Mouse (Mus musculus) hindbrain, embryonic 13.5 days (tissue): ENCODE data around the gene Dhx40. TPM values are rescaled to one million over a fixed set of nuclear protein-coding genes. Genes with fewer than 3 reads are reported as not detected.
"Not testable (repeated sequence)": the region's sequence is repeated elsewhere in the genome, so short reads cannot be mapped to it uniquely, and the experiment has no call there.

Source experiments
- ATAC-seq: fragments of 200-750 bp; cut with Nextera tagmentation; 2 replicates; pipeline ENCODE4 v1.8.0; 2017; ENCODE audit warnings: moderate TSS enrichment; ENCODE audit not compliant: low FRiP score
- H3K27ac ChIP-seq: fragments of 300-500 bp; sonication (generic); 2 replicates; pipeline ENCODE4 v1.5.1; 2015; ENCODE audit warnings: inconsistent platforms, mild to moderate bottlenecking, moderate library complexity
- H3K27me3 ChIP-seq: fragments of 300-500 bp; sonication (generic); 2 replicates; pipeline ENCODE4 v1.6.1; 2015; ENCODE audit warnings: mild to moderate bottlenecking, inconsistent platforms
- H3K36me3 ChIP-seq: fragments of 300-500 bp; sonication (generic); 2 replicates; pipeline ENCODE4 v1.6.1; 2015; ENCODE audit warnings: mild to moderate bottlenecking, inconsistent platforms
- H3K4me1 ChIP-seq: fragments of 300-500 bp; sonication (generic); replicated peaks from 2 replicates; pipeline ENCODE4 v1.6.1; 2015; ENCODE audit warnings: inconsistent platforms
- H3K4me2 ChIP-seq: fragments of 300-500 bp; sonication (generic); 2 replicates; pipeline ENCODE4 v1.6.1; 2015; ENCODE audit warnings: inconsistent platforms, mild to moderate bottlenecking, moderate library complexity
- H3K4me3 ChIP-seq: fragments of 300-500 bp; sonication (generic); 2 replicates; pipeline ENCODE4 v1.5.1; 2015; ENCODE audit warnings: mild to moderate bottlenecking, inconsistent platforms
- H3K9ac ChIP-seq: fragments of 300-500 bp; sonication (generic); 2 replicates; pipeline ENCODE4 v1.6.1; 2015; ENCODE audit warnings: mild to moderate bottlenecking, inconsistent platforms
- H3K9me3 ChIP-seq: fragments of 300-500 bp; sonication (generic); 2 replicates; pipeline ENCODE4 v1.6.1; 2016; ENCODE audit warnings: inconsistent platforms
- WGBS: fragments of 180-500 bp; shearing (Covaris S2); methylation state at CpG from one replicate; pipeline ENCODE4 v1.1.7; 2015; 5-methylcytosine and 5-hydroxymethylcytosine counted together
- polyA plus RNA-seq: library from polyadenylated mRNA; unstranded; fragments of >200 nt; fragmentation: Nextera tagmentation; extraction: Ambion mirVana; gene quantifications from 2 replicates; pipeline ENCODE4 v1.2.1, GENCODE M21; 2015

Gene Dhx40
- polyA plus RNA-seq, 1 experiment from 2014 or later: 27.3 TPM

DNA sequence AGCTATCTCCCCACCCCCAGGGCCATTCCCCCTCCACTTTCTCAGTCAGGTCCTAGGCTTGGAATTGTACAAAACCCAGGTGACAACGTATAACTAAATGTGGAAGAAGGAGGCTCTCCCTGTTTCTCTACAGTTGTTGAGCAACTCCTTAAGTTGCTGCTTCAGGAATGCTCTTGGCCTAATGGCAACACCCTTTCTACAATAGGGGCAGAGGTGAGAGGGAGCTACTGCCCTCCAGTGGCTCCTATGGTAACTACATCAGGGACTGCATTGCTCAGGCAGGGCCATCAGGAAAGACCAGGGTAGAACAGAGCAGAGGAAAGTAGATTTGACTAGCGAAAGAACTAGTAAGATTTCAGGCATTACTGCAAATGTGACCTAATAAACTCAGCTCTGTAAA lies 28.8 kb upstream of the Dhx40 start:
- peaks cover 19% of the 10 kb centered on the region for H3K4me1 ChIP-seq
- no peaks in the 10 kb centered on the region for H3K9me3 ChIP-seq
- H3K9ac ChIP-seq: no peak overlapping the region
- H3K27ac ChIP-seq: no peak overlapping the region
- H3K36me3 ChIP-seq: no peaks in the 10 kb centered on the region
- no peak overlapping the region for H3K4me3 ChIP-seq
- no peaks in the 10 kb centered on the region for H3K27me3 ChIP-seq
- ATAC-seq: no peak
- 49% methylated on average over 2 of the region's 2 CpGs for WGBS
- no peak overlapping the region for H3K4me2 ChIP-seq

DNA sequence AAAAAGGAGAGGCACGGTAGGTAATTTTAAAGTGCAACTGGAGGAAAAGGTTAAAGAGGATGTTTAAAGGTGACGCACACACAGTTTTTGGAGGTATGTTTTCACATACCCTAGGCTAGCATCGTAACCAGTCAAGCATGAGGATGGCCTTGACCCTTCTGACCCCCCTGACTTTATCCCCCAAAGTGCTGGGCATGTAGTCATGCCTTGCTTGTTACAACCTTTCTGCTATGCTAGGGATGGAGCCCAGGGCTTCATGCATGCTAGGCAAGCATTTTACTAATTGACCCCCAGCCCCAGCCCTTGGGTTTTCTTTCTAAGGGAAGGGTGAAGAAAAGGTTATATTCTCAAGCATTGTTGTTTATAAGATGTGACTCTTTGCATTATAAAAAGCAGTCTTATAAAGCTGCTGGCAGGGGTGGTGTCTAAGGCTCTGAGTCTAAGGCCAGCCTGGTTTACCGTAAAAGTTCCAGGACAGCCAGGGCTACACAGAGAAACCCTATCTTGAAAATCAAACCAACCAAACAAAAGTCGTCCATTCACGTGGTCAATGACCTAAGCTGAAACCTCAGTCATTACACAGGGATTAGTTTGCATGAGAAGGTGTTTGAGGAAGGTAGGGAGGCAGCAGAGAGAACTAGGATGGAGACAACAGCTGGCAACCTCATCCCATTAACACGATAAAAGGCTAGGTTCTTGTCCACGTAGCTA lies 27.2 kb upstream of the Dhx40 start:
- Histone ChIP-seq H3K36me3 (no peaks in the 10 kb centered on the region), H3K9me3 (no peaks in the 10 kb centered on the region), H3K27ac (no peak overlapping the region), H3K4me3 (no peak overlapping the region), H3K27me3 (no peaks in the 10 kb centered on the region), H3K4me2 (no peak overlapping the region), H3K4me1 (peaks cover 7% of the 10 kb centered on the region), H3K9ac (no peak overlapping the region)
- no peak for ATAC-seq
- WGBS: 50% methylated on average over 8 of the region's 8 CpGs

DNA sequence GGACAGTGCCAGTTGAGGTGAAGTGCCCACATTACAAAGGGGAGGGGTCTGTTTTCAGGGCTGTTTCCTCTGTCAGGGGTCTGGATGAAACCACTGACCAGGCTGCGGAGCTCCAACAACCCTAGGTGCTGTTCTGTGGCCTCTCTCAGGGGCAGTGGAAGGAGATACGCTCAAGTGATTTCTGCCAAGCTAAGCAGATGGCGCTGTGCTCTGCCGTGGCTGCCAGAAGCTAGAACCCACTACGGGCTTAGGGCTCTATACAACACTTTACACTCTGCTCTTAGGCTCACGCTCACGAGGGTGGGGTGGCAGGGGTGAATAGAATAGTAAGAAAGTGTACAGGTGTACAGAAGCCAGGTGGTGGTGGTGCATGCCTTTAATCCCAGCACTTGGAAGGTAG lies 26.5 kb upstream of the Dhx40 start:
- H3K36me3 ChIP-seq: no peaks in the 10 kb centered on the region
- H3K27ac ChIP-seq: no peak overlapping the region
- no peak overlapping the region for H3K4me3 ChIP-seq
- no peaks in the 10 kb centered on the region for H3K9me3 ChIP-seq
- ATAC-seq: no peak
- no peak overlapping the region for H3K4me2 ChIP-seq
- no peaks in the 10 kb centered on the region for H3K27me3 ChIP-seq
- H3K4me1 ChIP-seq: no peaks in the 10 kb centered on the region
- no peak overlapping the region for H3K9ac ChIP-seq
- 76% methylated on average over 7 of the region's 7 CpGs for WGBS

DNA sequence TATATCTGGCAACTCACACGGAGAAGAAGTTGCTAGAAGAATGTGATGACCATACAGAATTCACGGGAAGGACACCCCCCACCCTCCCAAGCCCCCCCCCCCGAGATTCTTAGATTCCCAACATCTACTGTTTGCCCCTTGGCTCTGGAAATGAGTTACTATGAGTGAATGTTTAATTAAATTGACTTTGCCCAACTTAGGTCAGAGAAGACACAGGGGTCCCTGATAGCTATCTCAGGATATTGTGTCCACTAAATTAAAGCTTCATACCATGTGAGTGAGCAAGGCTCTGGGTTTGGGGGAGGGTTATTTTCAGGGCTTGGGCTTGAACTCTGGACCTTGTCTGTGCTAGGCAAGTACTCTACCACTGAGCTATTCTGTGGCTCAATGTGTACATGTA lies 25.6 kb upstream of the Dhx40 start:
- no peak for ATAC-seq
- no peaks in the 10 kb centered on the region for H3K27me3 ChIP-seq
- no peak overlapping the region for H3K4me2 ChIP-seq
- H3K9me3 ChIP-seq: no peaks in the 10 kb centered on the region
- no peaks in the 10 kb centered on the region for H3K4me1 ChIP-seq
- no peak overlapping the region for H3K4me3 ChIP-seq
- no peak overlapping the region for H3K9ac ChIP-seq
- H3K27ac ChIP-seq: no peak overlapping the region
- WGBS: 73% methylated on average over 3 of the region's 3 CpGs
- H3K36me3 ChIP-seq: no peaks in the 10 kb centered on the region

DNA sequence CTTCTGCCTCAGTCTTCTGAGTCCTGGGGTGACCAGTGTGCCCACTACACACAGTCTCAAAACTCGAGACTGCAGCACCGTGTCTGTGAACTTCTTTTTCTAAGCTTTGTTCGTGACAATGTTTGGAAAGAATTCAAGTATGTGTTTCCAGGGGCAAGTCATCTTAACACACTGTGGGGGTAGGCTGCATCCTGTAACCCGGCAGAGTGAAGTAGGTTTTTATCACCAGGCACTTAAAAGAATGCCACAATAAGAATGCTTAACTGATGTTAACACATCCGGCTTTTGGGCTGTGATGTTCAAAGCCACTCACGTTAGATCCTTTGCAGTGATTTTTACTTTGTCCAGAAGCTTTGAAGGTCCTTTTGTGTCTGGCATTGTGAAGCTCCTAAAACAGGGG lies 20.9 kb upstream of the Dhx40 start:
- no peak overlapping the region for H3K4me2 ChIP-seq
- H3K9me3 ChIP-seq: no peaks in the 10 kb centered on the region
- ATAC-seq: no peak
- H3K36me3 ChIP-seq: no peaks in the 10 kb centered on the region
- no peak overlapping the region for H3K9ac ChIP-seq
- no peaks in the 10 kb centered on the region for H3K4me1 ChIP-seq
- H3K27me3 ChIP-seq: no peaks in the 10 kb centered on the region
- WGBS: 71% methylated on average over 6 of the region's 6 CpGs
- no peak overlapping the region for H3K4me3 ChIP-seq
- no peak overlapping the region for H3K27ac ChIP-seq

DNA sequence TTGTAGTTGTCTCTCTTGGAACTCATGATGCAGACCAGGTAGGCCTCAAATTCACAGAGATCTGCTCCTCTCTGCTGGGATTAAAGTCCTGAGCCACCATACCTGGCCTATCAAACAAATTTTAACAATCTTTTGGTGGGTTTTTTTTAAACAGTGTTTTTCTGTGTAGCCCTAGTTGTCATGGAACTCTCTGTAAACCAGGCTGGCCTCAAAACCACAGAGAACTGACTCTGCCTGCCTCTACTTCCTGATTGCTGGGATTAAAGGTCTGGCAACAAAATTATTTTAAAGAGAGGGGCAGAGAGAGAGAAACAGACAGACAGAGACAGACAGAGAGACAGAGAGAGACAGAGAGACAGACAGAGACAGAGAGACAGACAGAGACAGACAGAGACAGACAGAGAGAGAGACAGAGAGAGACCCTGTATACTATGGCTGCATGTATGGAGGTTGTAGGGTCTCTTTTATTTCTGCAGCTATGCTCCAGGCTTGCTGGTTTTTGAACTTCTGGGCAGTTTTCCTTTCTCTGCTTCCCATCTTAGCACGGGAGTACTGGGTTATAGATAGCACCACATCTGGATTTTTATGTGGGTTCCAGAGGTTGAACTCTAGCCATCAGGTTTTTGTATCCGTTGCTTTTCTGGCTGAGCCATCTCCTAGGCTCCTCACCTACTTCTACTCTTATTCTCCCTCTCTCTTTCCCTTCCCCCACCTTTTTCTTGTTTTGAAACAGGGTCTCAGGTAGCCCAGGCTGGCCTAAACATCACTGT lies 20.1 kb upstream of the Dhx40 start:
- no peak for ATAC-seq
- WGBS: 81% methylated on average over 2 of the region's 2 CpGs
- H3K36me3 ChIP-seq: no peaks in the 10 kb centered on the region
- no peaks in the 10 kb centered on the region for H3K4me1 ChIP-seq
- H3K9me3 ChIP-seq: no peaks in the 10 kb centered on the region
- H3K4me3 ChIP-seq: no peak overlapping the region
- no peaks in the 10 kb centered on the region for H3K27me3 ChIP-seq
- no peak overlapping the region for H3K9ac ChIP-seq
- no peak overlapping the region for H3K27ac ChIP-seq
- H3K4me2 ChIP-seq: no peak overlapping the region

DNA sequence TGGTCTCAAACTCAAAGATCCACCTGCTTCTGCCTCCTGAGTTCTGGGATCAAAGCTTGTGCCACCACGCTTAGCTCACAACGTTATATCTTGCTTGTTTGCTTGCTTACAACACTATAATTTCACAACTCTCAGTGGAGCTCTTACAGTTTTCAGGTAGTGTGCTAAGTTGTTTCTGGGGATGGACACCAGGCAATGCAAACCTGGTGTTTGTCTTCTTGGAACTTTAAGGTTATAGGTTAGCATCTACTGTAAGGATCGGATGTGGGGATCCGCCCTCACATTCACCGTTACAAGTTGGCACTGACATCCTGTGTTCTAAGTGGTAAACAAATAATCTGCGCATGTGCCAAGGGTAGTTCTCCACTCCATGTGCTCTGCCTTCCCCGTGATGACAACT lies 16.9 kb upstream of the Dhx40 start:
- Histone ChIP-seq H3K4me2 (no peak overlapping the region), H3K27ac (no peak overlapping the region), H3K36me3 (no peaks in the 10 kb centered on the region), H3K9me3 (no peaks in the 10 kb centered on the region), H3K9ac (no peak overlapping the region), H3K4me3 (no peak overlapping the region), H3K27me3 (no peaks in the 10 kb centered on the region), H3K4me1 (peaks cover 1% of the 10 kb centered on the region)
- ATAC-seq: no peak
- WGBS: 95% methylated on average over 7 of the region's 7 CpGs

DNA sequence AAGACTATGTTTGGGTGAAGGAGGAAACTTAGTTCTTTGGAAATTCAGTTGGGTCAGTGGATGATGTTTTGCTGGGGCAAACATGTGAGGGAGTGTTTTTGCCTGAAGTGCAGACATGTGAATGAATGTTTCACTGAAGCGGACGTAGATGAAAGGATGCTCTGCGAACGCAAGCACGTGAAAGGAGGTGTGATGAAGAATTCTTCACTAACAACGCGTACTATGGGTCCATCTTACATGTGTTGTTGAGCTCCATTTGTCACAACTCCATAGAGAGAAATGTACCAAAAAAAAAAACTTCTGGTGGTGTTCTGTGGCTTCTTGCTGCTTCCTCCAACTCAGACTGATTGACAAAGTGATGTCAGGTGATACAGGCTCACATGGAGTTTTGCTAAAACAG lies 15.0 kb upstream of the Dhx40 start:
- 89% methylated on average over 7 of the region's 7 CpGs for WGBS
- Histone ChIP-seq H3K9ac (no peak overlapping the region), H3K4me3 (no peak overlapping the region), H3K4me2 (no peak overlapping the region), H3K9me3 (no peaks in the 10 kb centered on the region), H3K27ac (no peak overlapping the region), H3K4me1 (peaks cover 12% of the 10 kb centered on the region), H3K36me3 (no peaks in the 10 kb centered on the region), H3K27me3 (no peaks in the 10 kb centered on the region)
- no peak for ATAC-seq

DNA sequence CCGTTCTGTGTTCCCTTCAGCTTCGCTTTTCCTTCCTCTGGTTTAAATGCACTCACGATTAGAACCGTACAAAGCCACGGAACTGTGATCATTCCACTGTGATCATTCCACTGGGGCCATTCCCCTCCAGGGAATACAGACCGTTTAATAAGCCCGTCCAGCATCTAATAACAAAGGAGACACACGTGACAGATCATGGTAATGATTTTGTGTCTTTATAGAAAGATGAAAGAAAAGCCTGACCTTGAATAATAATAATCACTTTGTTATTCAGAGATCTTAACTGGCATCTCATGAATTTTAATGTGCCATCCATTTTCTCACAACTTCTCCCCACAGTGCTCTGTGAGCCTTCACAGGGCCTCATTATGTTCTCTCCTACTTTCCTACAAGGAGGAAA lies 12.0 kb upstream of the Dhx40 start:
- Histone ChIP-seq H3K4me2 (peak overlapping the region; percentile 22), H3K27ac (peak overlapping the region; percentile 70)

DNA sequence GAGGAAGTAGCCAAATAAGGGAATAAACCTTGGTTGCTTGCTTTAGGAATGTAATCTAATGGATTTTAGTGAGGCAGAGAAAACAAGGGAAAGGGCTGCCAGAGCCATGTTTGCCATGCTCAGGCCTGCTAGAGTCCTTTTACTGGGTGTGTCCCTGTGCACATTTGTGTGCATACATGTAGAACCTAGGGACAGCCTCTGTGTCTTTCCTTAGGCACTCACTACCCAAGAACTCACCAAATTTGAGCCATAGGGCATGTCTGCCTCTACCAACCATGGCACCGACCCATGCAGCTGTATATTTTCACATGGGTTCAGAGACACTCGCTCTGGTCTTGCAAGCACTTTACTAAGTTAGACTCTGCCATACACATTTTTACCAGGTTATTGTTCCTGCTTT lies 11.4 kb upstream of the Dhx40 start:
- Histone ChIP-seq H3K4me3 (no peak overlapping the region), H3K4me2 (peak overlapping the region; percentile 22; the same call in 1 of the 2 replicates), H3K36me3 (no peaks in the 10 kb centered on the region), H3K27ac (peak overlapping the region; percentile 70), H3K9ac (no peak overlapping the region), H3K4me1 (peaks cover 12% of the 10 kb centered on the region), H3K9me3 (no peaks in the 10 kb centered on the region), H3K27me3 (no peaks in the 10 kb centered on the region)
- 74% methylated on average over 2 of the region's 2 CpGs for WGBS
- no peak for ATAC-seq

More for the DNA sequence above, 12.0 kb upstream of the Dhx40 start:
- 11% methylated on average over 8 of the region's 8 CpGs for WGBS
- Histone ChIP-seq H3K9ac (peak overlapping the region; percentile 8; the same call in 1 of the 2 replicates), H3K9me3 (no peaks in the 10 kb centered on the region), H3K4me1 (peaks cover 12% of the 10 kb centered on the region), H3K27me3 (no peaks in the 10 kb centered on the region), H3K36me3 (no peaks in the 10 kb centered on the region), H3K4me3 (no peak overlapping the region)
- no peak for ATAC-seq

DNA sequence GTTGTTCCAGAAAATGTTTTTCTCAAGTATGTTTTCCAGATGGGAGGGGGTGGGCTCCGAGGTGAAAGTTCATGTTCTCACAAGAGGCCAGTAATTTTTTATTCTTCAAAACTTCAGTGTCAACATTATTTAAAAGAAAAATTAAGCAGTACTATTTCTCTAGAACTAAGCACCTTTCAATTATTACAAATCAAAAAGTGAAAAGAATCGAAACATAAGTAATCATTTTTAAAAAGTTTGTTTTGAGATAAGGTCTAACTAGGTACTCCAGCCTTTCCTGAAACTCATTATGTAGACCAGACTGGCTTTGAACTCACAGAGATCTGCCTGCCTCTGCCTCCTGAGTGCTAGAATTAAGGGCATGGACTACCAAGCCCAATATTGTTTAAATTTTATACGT lies 8.7 kb upstream of the Dhx40 start:
- H3K9me3 ChIP-seq: not testable (repeated sequence)
- 94% methylated on average over 3 of the region's 3 CpGs for WGBS

DNA sequence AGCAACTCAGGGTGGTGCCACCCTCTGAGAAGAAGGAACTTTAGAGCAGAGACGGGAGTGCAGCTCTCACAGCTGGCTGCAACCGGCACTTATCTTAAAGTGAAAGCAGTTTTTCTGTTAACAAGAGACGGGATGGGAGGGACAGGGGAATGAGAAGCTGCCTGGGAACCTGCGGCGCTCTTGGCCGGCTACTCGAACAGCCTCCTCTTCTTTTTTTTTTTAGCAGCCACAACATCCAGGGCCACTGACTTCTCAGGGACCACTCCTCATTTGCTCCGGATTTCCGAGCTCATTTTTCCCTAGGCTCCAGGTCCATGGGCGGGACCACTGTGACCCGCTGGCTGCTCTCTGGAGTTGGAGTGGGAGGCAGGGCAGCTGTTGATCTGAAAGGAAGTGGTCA lies 6.9 kb upstream of the Dhx40 start:
- H3K4me3 ChIP-seq, H3K4me2 ChIP-seq, H3K9ac ChIP-seq, H3K9me3 ChIP-seq, H3K27ac ChIP-seq, H3K36me3 ChIP-seq, ATAC-seq, H3K27me3 ChIP-seq: not testable (repeated sequence)
- H3K4me1 ChIP-seq: peaks cover 11% of the 10 kb centered on the region
- WGBS: 10% methylated on average over 6 of the region's 11 CpGs

More for the DNA sequence above, 8.7 kb upstream of the Dhx40 start:
- H3K9ac ChIP-seq, H3K4me2 ChIP-seq, ATAC-seq, H3K4me3 ChIP-seq, H3K27me3 ChIP-seq, H3K27ac ChIP-seq, H3K36me3 ChIP-seq: not testable (repeated sequence)
- H3K4me1 ChIP-seq: peaks cover 12% of the 10 kb centered on the region

DNA sequence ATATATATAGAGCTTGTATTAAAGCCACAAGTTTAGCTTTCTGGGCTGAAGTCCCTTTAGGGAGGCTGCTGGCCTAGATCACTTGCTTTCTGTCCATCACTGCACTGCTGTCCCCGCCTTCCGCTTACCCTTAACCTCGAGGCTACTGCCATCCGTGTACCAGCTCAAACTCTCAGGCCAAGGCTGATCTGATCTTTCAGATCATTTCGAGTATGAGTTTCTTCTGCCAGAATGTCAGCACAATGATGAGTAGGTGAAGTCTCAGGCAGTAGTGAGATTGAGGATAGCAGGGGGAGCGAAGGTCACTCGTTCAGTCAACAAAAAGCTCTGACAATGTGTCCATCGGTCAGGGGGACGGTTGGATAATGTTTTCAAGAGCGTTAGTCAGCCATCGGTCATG lies 5.7 kb upstream of the Dhx40 start:
- ATAC-seq, H3K27me3 ChIP-seq, H3K9me3 ChIP-seq: not testable (repeated sequence)

More for the DNA sequence above, 5.7 kb upstream of the Dhx40 start:
- not testable (repeated sequence) for H3K4me1 ChIP-seq, H3K4me2 ChIP-seq, H3K27ac ChIP-seq, H3K4me3 ChIP-seq, H3K9ac ChIP-seq, H3K36me3 ChIP-seq
- WGBS: 61% methylated on average over 5 of the region's 11 CpGs
